Mouse (Mus musculus): ENCODE data around the gene Tbp. TPM values are rescaled to one million over a fixed set of nuclear protein-coding genes. Genes with fewer than 3 reads are reported as not detected.

The Tbp gene
- 10 to 100 TPM; 29.9 to 36.9 (median 33.1) TPM for total RNA-seq (2022)

GRCm38 (mm10) chr17:15499656-15500394 lies at the start of gene Tbp, which contains the start of gene Psmb1:
Gene Tbp, plus strand, starts transcription at chr17:15499888.
Gene Psmb1, minus strand, starts transcription at chr17:15499751.
- peak; percentile 96 to 97 for DNase-seq (ENCODE audit: low spot score in 2 of 2)

GRCm38 (mm10) chr17:15455203-15455602 lies 44.5 kb upstream of the Tbp start:
- DNase-seq (ENCODE audit: low spot score in 2 of 2): no peak

GRCm38 (mm10) chr17:15456595-15456994 lies 43.1 kb upstream of the Tbp start:
- DNase-seq (ENCODE audit: low spot score in 2 of 2): no peak

GRCm38 (mm10) chr17:15459761-15460160 lies 39.9 kb upstream of the Tbp start:
- DNase-seq (ENCODE audit: low spot score in 2 of 2): no peak

GRCm38 (mm10) chr17:15461921-15462495 lies 37.7 kb upstream of the Tbp start:
- DNase-seq (ENCODE audit: low spot score in 2 of 2): peak in 1 of 2 experiments; percentile 16

- DNase-seq (ENCODE audit: low spot score in 2 of 2): peak in 1 of 2 experiments; percentile 58
Observed at GRCm38 (mm10) chr17:15467669-15468068, 32.0 kb upstream of the Tbp start.

GRCm38 (mm10) chr17:15472671-15473070 lies 27.0 kb upstream of the Tbp start:
- no peak for DNase-seq (ENCODE audit: low spot score in 2 of 2)

GRCm38 (mm10) chr17:15490542-15490941 lies 9.1 kb upstream of the Tbp start:
- no peak for DNase-seq (ENCODE audit: low spot score in 2 of 2)

GRCm38 (mm10) chr17:15497882-15498752 lies 1.6 kb upstream of the Tbp start:
- peak; percentile 91 for DNase-seq (ENCODE audit: low spot score in 2 of 2)

GRCm38 (mm10) chr17:15498753-15499113 lies 955 bp upstream of the Tbp start:
- DNase-seq (ENCODE audit: low spot score in 2 of 2): no peak

GRCm38 (mm10) chr17:15510694-15511093 lies 11.0 kb downstream of the Tbp start:
- DNase-seq (ENCODE audit: low spot score in 2 of 2): no peak

GRCm38 (mm10) chr17:15517776-15518175 lies 18.1 kb downstream of the Tbp start:
- DNase-seq (ENCODE audit: low spot score in 2 of 2): no peak

GRCm38 (mm10) chr17:15518186-15518585 lies 18.5 kb downstream of the Tbp start:
- no peak for DNase-seq (ENCODE audit: low spot score in 2 of 2)

GRCm38 (mm10) chr17:15518766-15519165 lies 19.1 kb downstream of the Tbp start:
- DNase-seq (ENCODE audit: low spot score in 2 of 2): no peak

- DNase-seq (ENCODE audit: low spot score in 2 of 2): no peak
Observed at GRCm38 (mm10) chr17:15526304-15526703, 26.6 kb downstream of the Tbp start.

GRCm38 (mm10) chr17:15526986-15527810 lies 27.5 kb downstream of the Tbp start, which contains the start of gene Pdcd2:
Gene Pdcd2, minus strand, starts transcription at chr17:15527301.
- peak; percentile 87 to 90 for DNase-seq (ENCODE audit: low spot score in 2 of 2)

GRCm38 (mm10) chr17:15527811-15528136 lies 28.1 kb downstream of the Tbp start:
- DNase-seq (ENCODE audit: low spot score in 2 of 2): no peak

GRCm38 (mm10) chr17:15528887-15529286 lies 29.2 kb downstream of the Tbp start:
- no peak for DNase-seq (ENCODE audit: low spot score in 2 of 2)

GRCm38 (mm10) chr17:15530141-15530540 lies 30.5 kb downstream of the Tbp start:
- peak in 1 of 2 experiments; percentile 19 for DNase-seq (ENCODE audit: low spot score in 2 of 2)

- DNase-seq (ENCODE audit: low spot score in 2 of 2): peak; percentile 19 to 57
Observed at GRCm38 (mm10) chr17:15535162-15535800, 35.6 kb downstream of the Tbp start.

- no peak for DNase-seq (ENCODE audit: low spot score in 2 of 2)
Observed at GRCm38 (mm10) chr17:15535943-15536342, 36.3 kb downstream of the Tbp start.

Data from left cerebral cortex, adult 8-10 months (tissue).